Mouse (Mus musculus) cerebellum, adult 18-20 months (tissue): ENCODE results near the gene Ciz1.

Experiments used
- DNase-seq, 2 experiments: peaks; one replicate each; pipeline ENCODE4 v3.0.0; 2021

The Ciz1 gene

GRCm38 (mm10) chr2:32381775-32382223 lies 29.7 kb downstream of the Ciz1 start, which contains the start of gene 1110008P14Rik:
Gene 1110008P14Rik, minus strand, starts transcription at chr2:32381938.
- DNase-seq = peak; percentile 97

GRCm38 (mm10) chr2:32382689-32383088 lies 30.6 kb downstream of the Ciz1 start:
- no peak for DNase-seq

DNA sequence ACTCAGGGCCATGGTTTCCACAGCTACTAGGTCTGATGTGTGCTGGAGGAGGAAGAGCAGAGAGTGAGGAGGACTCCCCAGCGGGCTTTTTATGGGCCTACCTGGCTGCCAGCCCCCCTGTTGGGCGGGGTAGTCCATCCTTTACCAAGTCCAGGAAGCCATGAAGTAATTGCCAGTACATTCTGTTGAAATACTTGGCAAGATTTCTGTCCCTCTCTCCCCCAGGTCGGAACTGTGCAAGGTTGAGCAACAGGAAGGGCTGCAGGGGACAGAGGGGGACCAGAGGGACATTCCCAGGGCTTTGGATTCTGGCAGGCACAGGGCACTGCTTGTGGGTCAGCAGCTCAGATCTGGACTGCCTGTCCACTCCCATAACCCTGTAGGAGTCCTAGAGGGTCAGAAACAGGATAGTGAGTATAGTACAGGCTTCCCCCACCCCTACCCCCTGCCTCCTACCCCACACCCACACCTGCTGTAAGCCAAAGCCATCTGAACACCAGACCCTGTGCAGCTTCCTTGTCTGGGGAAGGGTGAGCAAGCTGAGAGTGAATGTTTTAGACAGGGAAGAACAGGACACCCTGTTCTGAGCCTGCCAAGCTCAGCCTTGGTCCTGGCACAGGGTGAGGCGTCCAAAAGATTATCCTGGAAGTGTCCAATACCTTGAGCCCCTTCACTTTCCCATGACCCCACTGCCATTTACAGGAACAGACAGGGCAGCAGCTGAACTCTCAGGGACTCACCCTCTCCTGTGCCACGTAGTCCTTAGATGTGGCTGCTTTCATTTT lies 35.8 kb downstream of the Ciz1 start, which contains the start of gene Lcn2:
TSS of gene Lcn2 (minus strand) at position 547 of the 785 bp plus-strand sequence.
- DNase-seq = no peak

GRCm38 (mm10) chr2:32389157-32389556 lies 37.0 kb downstream of the Ciz1 start:
- DNase-seq = no peak

DNA sequence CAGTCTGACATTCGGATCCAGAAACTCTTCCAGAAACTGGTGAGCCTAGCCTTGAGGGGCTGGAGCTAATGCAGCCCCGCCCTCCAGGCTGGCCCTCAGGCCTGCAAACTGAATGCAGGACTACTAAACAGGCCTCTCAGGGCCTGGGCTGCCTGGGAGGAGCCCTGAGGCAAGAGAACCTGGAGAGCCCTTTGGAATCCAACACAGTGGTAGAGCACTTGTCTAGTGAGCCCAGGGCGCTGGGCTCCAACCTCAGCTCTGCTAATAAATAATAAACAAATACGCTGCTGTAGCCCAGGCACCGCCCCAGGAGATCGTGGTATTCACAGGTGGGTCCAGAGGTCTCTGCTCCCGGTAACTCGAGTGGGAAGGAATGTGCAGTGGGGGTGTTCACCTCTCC lies 38.7 kb downstream of the Ciz1 start:
- no peak for DNase-seq

DNA sequence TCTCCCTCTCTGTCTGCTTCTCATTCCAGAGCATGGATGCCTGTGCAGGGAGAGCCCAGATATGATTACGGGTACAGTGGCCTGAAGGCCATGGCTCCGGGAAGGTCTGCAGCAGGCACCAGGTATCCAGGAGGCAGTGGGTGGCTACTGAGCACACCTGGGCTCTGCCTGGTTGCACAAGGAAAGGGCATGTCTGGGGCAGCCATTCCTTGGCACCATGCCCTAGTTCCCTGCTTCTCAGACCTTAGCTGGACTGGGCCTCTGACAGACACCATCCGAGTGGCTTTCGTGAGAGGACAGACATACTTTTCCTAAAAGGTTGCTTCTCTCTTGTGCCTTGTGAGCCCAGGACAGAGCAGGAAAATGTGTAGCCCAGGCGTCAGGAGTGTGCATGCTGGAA lies 39.9 kb downstream of the Ciz1 start:
- DNase-seq = no peak

- peak in 1 of 2 experiments; percentile 32 for DNase-seq
These were observed 42.8 kb downstream of the Ciz1 start for GRCm38 (mm10) chr2:32394973-32395372.

DNA sequence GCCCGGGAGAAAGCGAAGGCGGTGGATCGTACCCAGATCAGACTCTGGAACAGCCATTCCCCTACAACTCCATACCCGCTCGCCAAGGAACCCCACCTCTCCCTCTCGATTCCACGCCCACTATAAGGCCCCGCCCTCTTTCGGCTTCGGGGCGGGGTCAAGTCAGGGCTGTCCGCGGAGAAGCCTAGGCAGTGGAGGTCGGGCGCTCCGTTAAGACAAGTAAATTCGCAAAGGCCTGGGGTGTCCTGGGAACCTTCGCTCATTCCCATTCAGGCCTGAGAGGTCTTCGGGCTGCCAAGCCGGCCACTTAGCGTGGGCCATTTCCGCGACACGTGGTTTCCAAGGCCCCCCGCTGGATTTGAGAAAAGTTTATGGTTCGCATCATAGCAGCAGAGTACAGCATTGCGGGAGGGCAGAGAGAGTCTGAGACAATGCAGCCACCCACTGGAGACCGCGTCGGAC lies 43.4 kb downstream of the Ciz1 start, which contains the start of gene Ptges2:
TSS of gene Ptges2 (plus strand) at position 413 of the 462 bp plus-strand sequence.
- DNase-seq = peak; percentile 86 to 91

GRCm38 (mm10) chr2:32395946-32396621 lies 44.0 kb downstream of the Ciz1 start:
- DNase-seq = peak; percentile 90 to 93

GRCm38 (mm10) chr2:32396695-32397094 lies 44.6 kb downstream of the Ciz1 start:
- peak in 1 of 2 experiments; percentile 33 for DNase-seq

DNA sequence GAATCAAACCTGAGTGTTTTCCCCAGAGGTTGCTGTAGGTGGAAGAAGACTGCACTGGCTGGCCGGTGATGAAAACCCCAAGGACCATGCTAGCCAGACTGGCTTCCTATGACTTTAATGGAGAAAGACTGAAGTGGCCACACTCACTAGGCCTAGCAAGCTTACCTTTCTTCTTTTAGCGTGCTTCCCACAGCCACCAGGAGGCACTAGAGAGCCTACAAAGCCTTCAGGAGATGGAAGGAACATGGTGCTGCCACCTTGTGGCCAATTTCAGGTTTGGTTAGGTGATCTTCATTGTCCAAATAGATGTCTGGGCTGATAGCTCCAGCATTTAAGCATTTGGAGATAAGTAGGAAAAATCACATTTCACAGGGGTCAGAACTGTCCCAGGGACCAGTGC lies 52.5 kb downstream of the Ciz1 start:
- peak; percentile 96 to 98 for DNase-seq

DNA sequence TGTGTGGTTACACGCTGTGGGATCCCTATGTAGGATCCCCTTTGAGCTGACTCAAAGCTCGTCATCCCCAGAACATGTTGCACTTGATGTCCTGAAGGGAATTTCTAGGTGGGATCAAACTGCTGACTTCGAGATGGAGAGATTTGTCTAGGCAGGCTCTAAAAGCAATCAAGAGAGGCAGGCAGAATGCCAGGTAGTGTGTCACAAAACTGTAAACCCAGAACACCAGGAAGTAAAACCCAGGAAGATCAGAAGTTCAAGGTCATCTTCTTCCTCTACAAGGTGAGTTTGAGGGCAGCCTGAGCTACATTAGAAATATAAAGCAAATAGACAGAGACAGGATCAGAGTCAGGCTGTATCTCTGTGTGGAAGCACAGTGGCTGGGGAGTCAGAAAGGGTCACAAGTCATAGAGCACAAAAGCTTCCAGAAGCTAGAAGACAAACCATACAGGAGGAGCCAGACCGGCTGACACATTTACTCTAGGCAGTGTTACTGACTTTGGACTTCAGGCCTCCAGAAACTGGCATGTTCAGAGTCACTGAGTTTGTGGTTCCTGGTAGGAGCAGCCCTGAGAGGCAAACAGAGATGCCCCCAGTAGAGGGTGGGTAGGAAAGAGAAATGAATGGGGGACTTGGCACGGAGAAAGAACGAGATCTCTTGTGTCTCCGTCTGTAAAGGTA lies 55.2 kb downstream of the Ciz1 start:
- no peak for DNase-seq

- DNase-seq = no peak
These were observed 56.6 kb downstream of the Ciz1 start for GRCm38 (mm10) chr2:32408429-32409424.

DNA sequence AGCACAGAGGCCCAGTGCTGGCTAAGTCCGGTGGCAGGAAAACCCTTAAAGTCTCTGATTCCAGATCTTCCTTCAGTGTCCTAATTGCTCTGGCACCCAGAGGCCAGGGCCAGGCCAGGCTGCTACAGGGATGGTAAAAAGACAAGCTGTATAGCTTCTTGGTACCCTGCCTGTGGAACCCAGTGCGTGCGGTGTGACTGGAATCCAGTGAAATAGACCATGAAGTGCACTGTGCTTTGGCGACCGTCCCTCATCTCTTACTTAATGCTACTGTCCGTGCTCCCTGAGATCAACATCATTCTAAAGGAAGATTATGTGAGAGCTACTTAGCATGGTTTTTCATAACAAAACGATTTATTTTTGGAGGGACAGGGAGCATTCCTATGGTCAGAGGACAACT lies 59.3 kb downstream of the Ciz1 start:
- no peak for DNase-seq

DNA sequence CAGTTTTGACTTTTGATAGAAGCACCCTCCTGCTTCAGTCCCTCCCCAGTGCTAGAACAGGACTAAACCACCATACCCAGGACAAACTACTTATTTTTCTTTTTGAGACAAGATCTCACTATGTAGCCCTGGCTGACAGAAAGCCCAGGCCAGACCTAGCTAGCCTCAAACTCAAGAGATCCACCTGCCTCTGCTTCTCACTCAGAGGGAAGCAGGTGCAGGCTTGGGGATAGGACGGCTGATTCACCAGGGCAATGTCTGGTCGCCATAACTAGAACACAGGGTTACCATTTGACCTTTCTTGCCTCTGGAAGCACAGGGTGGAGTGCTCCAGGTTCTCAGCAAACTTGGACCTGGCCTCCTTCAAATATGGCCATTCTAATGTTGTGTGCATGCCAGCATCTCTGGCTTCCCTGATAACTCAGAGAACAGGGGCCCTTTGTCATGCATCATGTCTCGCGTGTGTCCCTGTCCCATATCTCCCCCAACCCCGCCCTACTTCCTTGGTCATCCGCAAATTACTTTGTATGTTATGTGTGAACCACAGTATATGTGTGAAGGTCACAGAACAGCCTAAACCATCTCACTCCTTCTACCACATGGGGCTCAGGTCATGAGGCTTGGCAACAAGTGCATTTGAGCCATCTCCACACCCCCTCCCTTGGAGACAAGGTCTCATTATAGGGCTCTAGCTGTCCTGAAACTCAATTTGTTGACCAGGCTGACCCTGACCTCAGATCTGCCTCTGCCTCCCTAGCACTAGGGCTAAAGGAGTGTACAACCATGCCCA lies 60.8 kb downstream of the Ciz1 start:
- DNase-seq = no peak

GRCm38 (mm10) chr2:32413936-32414335 lies 61.8 kb downstream of the Ciz1 start:
- DNase-seq = no peak

- no peak for DNase-seq
These were observed 63.7 kb downstream of the Ciz1 start for GRCm38 (mm10) chr2:32415801-32416200.

DNA sequence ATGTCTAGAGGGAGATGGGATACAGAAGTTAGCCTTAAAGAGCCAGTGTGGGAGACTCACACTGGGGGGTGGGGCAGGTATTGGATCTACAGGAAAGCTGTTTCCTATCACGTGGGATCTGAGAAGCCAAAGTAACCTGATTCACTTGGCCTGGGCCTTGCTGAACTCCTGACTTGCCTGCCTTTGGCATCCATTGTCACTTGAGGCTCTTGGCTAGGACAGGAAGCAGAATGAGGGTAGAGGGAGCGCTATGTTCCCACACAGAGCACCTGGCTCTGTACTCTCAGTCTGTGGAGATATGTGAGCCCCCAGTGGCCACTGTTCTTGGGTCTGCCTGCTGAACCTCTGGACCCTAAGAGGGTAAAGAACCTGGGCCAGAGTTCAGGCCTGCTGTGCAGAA lies 64.4 kb downstream of the Ciz1 start:
- no peak for DNase-seq

GRCm38 (mm10) chr2:32417486-32417885 lies 65.4 kb downstream of the Ciz1 start:
- no peak for DNase-seq

- DNase-seq = no peak
These were observed 66.5 kb downstream of the Ciz1 start for GRCm38 (mm10) chr2:32418430-32419151.
